Mouse (Mus musculus): ENCODE data around the gene Dnah10.

GRCm38 (mm10) chr5:124868981-124869380, 144.1 kb downstream of the Dnah10 start:
- TF ChIP-seq CTCF (IDR thresholded peaks at IDR 0.05; ENCODE audit: borderline replicate concordance, insufficient read depth, low read length) (peak; percentile 41; the same call in 1 of the 2 replicates), POLR2A (IDR thresholded peaks at IDR 0.05; ENCODE audit: low read depth, low read length) (no peak)
